Mouse (Mus musculus) MEL (cell line): ENCODE data around the gene Cables2. TPM values are rescaled to one million over a fixed set of nuclear protein-coding genes. Genes with fewer than 3 reads are reported as not detected.

Experiments used
- DNase-seq: peaks from one replicate; pipeline ENCODE4 v3.0.0; 2011; ENCODE audit warnings: low read depth, low spot score
- H3K27ac ChIP-seq: 2 replicates; pipeline ENCODE4 v1.5.1; 2012; ENCODE audit warnings: low read depth, mild to moderate bottlenecking, control low read depth, low read length, moderate library complexity; ENCODE audit not compliant: control insufficient read depth
- H3K27me3 ChIP-seq, 2 experiments: fragments of 150-350 bp in 1 of 2; sonication (generic) in 1 of 2; 2 replicates each; pipeline ENCODE4 v1.6.1; 2012; ENCODE audit warnings: low read length in 2 of 2, mild to moderate bottlenecking in 2 of 2, improper control_type of control experiment in 1 of 2, moderate library complexity in 1 of 2; ENCODE audit not compliant: insufficient read depth in 2 of 2, control insufficient read depth in 1 of 2
- H3K36me3 ChIP-seq, 2 experiments: 2 replicates each; pipeline ENCODE4 v1.6.1; 2012 to 2014; ENCODE audit warnings: low read length in 2 of 2, improper control_type of control experiment in 1 of 2, inconsistent platforms in 1 of 2, mild to moderate bottlenecking in 1 of 2; ENCODE audit not compliant: insufficient read depth in 2 of 2, control insufficient read depth in 1 of 2
- H3K4me1 ChIP-seq, 2 experiments: fragments of 150-350 bp in 1 of 2; sonication (generic) in 1 of 2; 2 replicates each; pipeline ENCODE4 v1.6.1; 2012; ENCODE audit warnings: low read length in 2 of 2, improper control_type of control experiment in 1 of 2, mild to moderate bottlenecking in 1 of 2; ENCODE audit not compliant: insufficient read depth in 2 of 2, control insufficient read depth in 1 of 2
- H3K4me3 ChIP-seq, 2 experiments: fragments of 150-350 bp in 1 of 2; sonication (generic) in 1 of 2; 2 replicates each; pipeline ENCODE4 v1.5.1; 2012; ENCODE audit warnings: low read depth in 2 of 2, low read length in 2 of 2, mild to moderate bottlenecking in 2 of 2, moderate library complexity in 2 of 2, control low read depth in 1 of 2, improper control_type of control experiment in 1 of 2; ENCODE audit not compliant: control insufficient read depth in 1 of 2, insufficient read depth in 1 of 2
- H3K79me2 ChIP-seq: 2 replicates; pipeline ENCODE4 v1.6.1; 2012; ENCODE audit warnings: mild to moderate bottlenecking, low read length, moderate library complexity; ENCODE audit not compliant: control insufficient read depth, poor library complexity, insufficient read depth
- H3K9ac ChIP-seq: 2 replicates; pipeline ENCODE4 v1.6.1; 2012; ENCODE audit warnings: low read depth, mild to moderate bottlenecking, control low read depth, low read length, moderate library complexity; ENCODE audit not compliant: control insufficient read depth, poor library complexity, severe bottlenecking
- H3K9me3 ChIP-seq: fragments of 150-350 bp; sonication (generic); replicated peaks from 2 replicates; pipeline ENCODE4 v1.6.1; 2012; ENCODE audit warnings: mild to moderate bottlenecking, low read length, improper control_type of control experiment, moderate library complexity; ENCODE audit not compliant: insufficient read depth
- CHD1 ChIP-seq: IDR thresholded peaks from 2 replicates; pipeline ENCODE4 v1.6.1; 2012; ENCODE audit warnings: low read depth, mild to moderate bottlenecking, inconsistent platforms, low read length, improper control_type of control experiment
- CHD2 ChIP-seq: IDR thresholded peaks from 2 replicates; pipeline ENCODE4 v1.6.1; 2011; ENCODE audit warnings: low read length, improper control_type of control experiment
- E2F4 ChIP-seq: IDR thresholded peaks from 2 replicates; pipeline ENCODE4 v1.6.1; 2011; ENCODE audit warnings: low read depth, low read length, improper control_type of control experiment, borderline replicate concordance
- ELF1 ChIP-seq: IDR thresholded peaks from 2 replicates; pipeline ENCODE4 v1.6.1; 2014; ENCODE audit warnings: low read depth, mild to moderate bottlenecking, inconsistent platforms, low read length, improper control_type of control experiment, moderate library complexity
- EP300 ChIP-seq, 2 experiments: IDR thresholded peaks; 2 replicates each; pipeline ENCODE4 v1.6.1; 2011; ENCODE audit warnings: improper control_type of control experiment in 2 of 2, low read length in 2 of 2, low read depth in 1 of 2, mild to moderate bottlenecking in 1 of 2
- GABPA ChIP-seq: IDR thresholded peaks from 2 replicates; pipeline ENCODE4 v1.6.1; 2012; ENCODE audit warnings: low read depth, mild to moderate bottlenecking, inconsistent platforms, low read length, improper control_type of control experiment, moderate library complexity
- HCFC1 ChIP-seq: IDR thresholded peaks from 2 replicates; pipeline ENCODE4 v1.6.1; 2012; ENCODE audit warnings: low read depth, mild to moderate bottlenecking, inconsistent platforms, low read length, improper control_type of control experiment, moderate library complexity
- JUND ChIP-seq: IDR thresholded peaks from 2 replicates; pipeline ENCODE4 v1.6.1; 2011; ENCODE audit warnings: low read depth, mild to moderate bottlenecking, improper control_type of control experiment, low read length
- KAT2A ChIP-seq: conservative IDR thresholded peaks from 2 replicates; pipeline ENCODE4 v1.6.1; 2012; ENCODE audit warnings: low read depth, low read length, improper control_type of control experiment, inconsistent platforms
- MAZ ChIP-seq: IDR thresholded peaks from 2 replicates; pipeline ENCODE4 v1.6.1; 2012; ENCODE audit warnings: low read depth, mild to moderate bottlenecking, inconsistent platforms, low read length, improper control_type of control experiment
- MEF2A ChIP-seq: IDR thresholded peaks from 2 replicates; pipeline ENCODE4 v1.6.1; 2014; ENCODE audit warnings: low read depth, mild to moderate bottlenecking, inconsistent platforms, low read length, improper control_type of control experiment; ENCODE audit not compliant: poor library complexity, insufficient replicate concordance, severe bottlenecking; ENCODE audit errors: extremely low read depth
- MYC ChIP-seq: IDR thresholded peaks from 2 replicates; pipeline ENCODE4 v1.6.1; 2011; ENCODE audit warnings: low read depth, mild to moderate bottlenecking, low read length, improper control_type of control experiment, moderate library complexity
- NELFE ChIP-seq: IDR thresholded peaks from 2 replicates; pipeline ENCODE4 v1.6.1; 2011; ENCODE audit warnings: low read depth, low read length, improper control_type of control experiment
- NRF1 ChIP-seq: IDR thresholded peaks from 2 replicates; pipeline ENCODE4 v1.6.1; 2014; ENCODE audit warnings: low read depth, mild to moderate bottlenecking, inconsistent platforms, low read length, improper control_type of control experiment, moderate library complexity; ENCODE audit not compliant: poor library complexity, insufficient read depth, severe bottlenecking
- POLR2AphosphoS2 ChIP-seq: IDR thresholded peaks from 2 replicates; pipeline ENCODE4 v1.6.1; 2011; ENCODE audit warnings: low read length, improper control_type of control experiment
- POLR2AphosphoS5 ChIP-seq: IDR thresholded peaks from 2 replicates; pipeline ENCODE4 v1.6.1; 2012; ENCODE audit warnings: low read depth, borderline replicate concordance, mild to moderate bottlenecking, inconsistent platforms, low read length, moderate library complexity, mixed read lengths
- RCOR1 ChIP-seq: IDR thresholded peaks from 2 replicates; pipeline ENCODE4 v1.6.1; 2012; ENCODE audit warnings: low read depth, mild to moderate bottlenecking, inconsistent platforms, low read length, improper control_type of control experiment
- SIN3A ChIP-seq: IDR thresholded peaks from 2 replicates; pipeline ENCODE4 v1.6.1; 2012; ENCODE audit warnings: low read length, improper control_type of control experiment, inconsistent platforms
- TBP ChIP-seq: IDR thresholded peaks from 2 replicates; pipeline ENCODE4 v1.8.0; 2011; ENCODE audit warnings: low read depth, low read length, improper control_type of control experiment
- USF2 ChIP-seq, 2 experiments: IDR thresholded peaks; 2 replicates each; pipeline ENCODE4 v1.6.1; 2011 to 2012; ENCODE audit warnings: improper control_type of control experiment in 2 of 2, low read length in 2 of 2, borderline replicate concordance in 1 of 2, inconsistent platforms in 1 of 2, low read depth in 1 of 2, mild to moderate bottlenecking in 1 of 2; ENCODE audit not compliant: insufficient read depth in 1 of 2
- ZC3H11A ChIP-seq: IDR thresholded peaks from 2 replicates; pipeline ENCODE4 v1.6.1; 2012; ENCODE audit warnings: low read depth, mild to moderate bottlenecking, inconsistent platforms, low read length, improper control_type of control experiment
- ZKSCAN1 ChIP-seq: IDR thresholded peaks from 2 replicates; pipeline ENCODE4 v1.6.1; 2012; ENCODE audit warnings: low read depth, mild to moderate bottlenecking, inconsistent platforms, low read length, improper control_type of control experiment, moderate library complexity
- ZMIZ1 ChIP-seq: IDR thresholded peaks from 2 replicates; pipeline ENCODE4 v1.6.1; 2012; ENCODE audit warnings: low read depth, mild to moderate bottlenecking, inconsistent platforms, low read length, improper control_type of control experiment, moderate library complexity
- ZNF384 ChIP-seq: IDR thresholded peaks from 2 replicates; pipeline ENCODE4 v1.6.1; 2012; ENCODE audit warnings: low read depth, mild to moderate bottlenecking, inconsistent platforms, low read length, improper control_type of control experiment
- polyA plus RNA-seq, 2 experiments: library from polyadenylated mRNA; stranded (reverse) in 1 of 2; unstranded in 1 of 2; fragments of >175 nt in 1 of 2; fragments of >200 nt in 1 of 2; gene quantifications; 2 replicates each; pipeline versions ENCODE4 v1.2.1 to v1.2.4; 2012; ENCODE audit warnings: low replicate concordance in 2 of 2, low read depth in 1 of 2; ENCODE audit not compliant: insufficient read length in 2 of 2, insufficient read depth in 1 of 2, missing spikeins in 1 of 2
- total RNA-seq: library from RNA; depleted of rRNA; stranded (reverse); fragments of 300-350 nt; gene quantifications from 2 replicates; pipeline ENCODE4 v1.2.3, GENCODE M21; 2012

Gene Cables2
- total and polyA plus RNA-seq, 3 experiments: 10.7 to 16.7 TPM; not detected in 1

- no peak overlapping the region for H3K9ac ChIP-seq
- no peaks in the 10 kb centered on the region for H3K4me1 ChIP-seq
- no peak overlapping the region for H3K27ac ChIP-seq
- H3K4me3 ChIP-seq: no peak overlapping the region
- no peaks in the 10 kb centered on the region for H3K79me2 ChIP-seq
- DNase-seq: no peak
- TF ChIP-seq NELFE (no peak), MEF2A (no peak), CHD2 (no peak), MYC (no peak), USF2 (IDR thresholded peaks at IDR 0.05; ENCODE audit: borderline replicate concordance in 1 of 2, insufficient read depth in 1 of 2, low read depth in 1 of 2, low read length in 2 of 2) (no peak), EP300 (IDR thresholded peaks at IDR 0.05; ENCODE audit: low read depth in 1 of 2, low read length in 2 of 2) (no peak), E2F4 (no peak), KAT2A (no peak), TBP (no peak), HCFC1 (no peak), GABPA (no peak), ELF1 (no peak), POLR2AphosphoS2 (no peak), RCOR1 (no peak), JUND (no peak), ZKSCAN1 (no peak), POLR2AphosphoS5 (no peak)
- TF ChIP-seq, all 39 proteins: peak for 0
- H3K36me3 ChIP-seq: no peaks in the 10 kb centered on the region
- H3K9me3 ChIP-seq: no peaks in the 10 kb centered on the region
- H3K27me3 ChIP-seq: no peaks in the 10 kb centered on the region; a peak in 1 of 4 replicates
Observed at GRCm38 (mm10) chr2:180306009-180306408, 32.7 kb upstream of the Cables2 start.

- Histone ChIP-seq H3K9me3 (no peaks in the 10 kb centered on the region), H3K27me3 (no peaks in the 10 kb centered on the region; a peak in 1 of 4 replicates), H3K9ac (no peak overlapping the region), H3K79me2 (no peaks in the 10 kb centered on the region), H3K36me3 (no peaks in the 10 kb centered on the region), H3K27ac (no peak overlapping the region), H3K4me3 (no peak overlapping the region), H3K4me1 (no peaks in the 10 kb centered on the region)
- no peak for DNase-seq
- TF ChIP-seq ZNF384 (no peak), ZKSCAN1 (no peak), MYC (no peak), ZC3H11A (no peak), E2F4 (no peak), JUND (no peak), NRF1 (no peak), ZMIZ1 (no peak), MAZ (no peak), POLR2AphosphoS2 (no peak), CHD1 (no peak), KAT2A (no peak), SIN3A (no peak), ELF1 (no peak)
Observed at GRCm38 (mm10) chr2:180305490-180305889, 32.2 kb upstream of the Cables2 start.
